Comparison of ENCODE assay signal across 14 mouse cellular contexts in the genomic region with DNA sequence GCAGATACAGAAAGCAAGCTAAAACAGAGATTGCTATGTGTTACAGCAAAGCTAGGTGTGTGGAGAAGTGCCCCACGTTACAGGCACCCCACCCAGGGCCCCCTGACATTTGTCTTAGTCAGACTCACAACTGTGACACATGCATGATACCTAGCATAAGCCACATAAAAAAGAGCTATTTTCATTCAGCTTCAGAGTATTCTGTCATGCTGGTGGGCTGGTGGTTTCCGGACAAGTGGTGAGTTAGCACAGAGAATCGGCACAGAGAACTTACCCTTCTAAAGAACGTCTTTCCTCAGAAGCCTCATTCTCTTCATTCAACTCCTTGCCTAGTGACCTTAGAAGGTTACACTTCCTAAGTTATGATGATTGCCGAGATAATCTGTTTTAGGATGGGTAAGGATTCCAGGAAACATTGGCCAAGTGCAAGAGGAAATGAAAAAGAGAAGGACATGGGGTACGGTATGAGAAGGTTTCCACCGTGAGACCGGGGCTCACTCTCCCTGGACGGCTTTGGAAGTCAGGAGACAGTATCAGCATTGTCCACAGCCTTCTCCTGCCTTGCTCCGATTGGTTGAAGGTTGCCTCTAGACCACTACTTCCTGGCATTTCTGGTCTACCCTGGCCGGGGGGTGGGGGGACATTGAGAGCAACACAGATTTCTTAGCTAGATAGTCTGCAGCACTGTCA.
A peak's percentile ranks its signal among the peaks of the same experiment; 100 is the strongest.
DNase-seq lines count a peak whose midpoint lies in the region; ATAC-seq lines count a peak whose summit lies in the region.
"Had no signal": no experiment of that assay in that cellular context is flagged by ENCODE, and none has a peak within 500 bp of the region (broad histone marks: within the 10 kb centered on the region; RNA-seq: fewer than 3 reads in every experiment).

No protein-coding gene starts in this region.

- H3K4me3 ChIP-seq in heart, embryonic 11.5 days (ENCODE audit: low read depth, low read length), result no peak overlapping the region
- H3K4me3 ChIP-seq: gastrocnemius, adult 2 months; heart, adult 2 months; liver, embryonic 15.5 days; midbrain, embryonic 15.5 days; myocyte had no signal

- no peaks in the 10 kb centered on the region for H3K4me1 ChIP-seq in heart, embryonic 11.5 days (ENCODE audit: control insufficient read depth, insufficient read depth, low read length)
- H3K4me1 ChIP-seq: midbrain, embryonic 15.5 days had no signal

- no peaks in the 10 kb centered on the region for H3K36me3 ChIP-seq in heart, embryonic 11.5 days (ENCODE audit: control insufficient read depth, insufficient read depth, low read length)
- H3K36me3 ChIP-seq: midbrain, embryonic 15.5 days had no signal

- peak; percentile 40 for DNase-seq in heart, adult 11 months
- peak; percentile 41 for DNase-seq in thymus, postnatal 25 days
- DNase-seq in MN1 (ENCODE audit: low spot score), result no peak
- DNase-seq in spleen, postnatal 14 days (ENCODE audit: low spot score in 2 of 2), result no peak
- no peak for DNase-seq in urinary bladder, adult 2 months (ENCODE audit: low spot score)
- DNase-seq: gastrocnemius, adult 2 months; heart, adult 2 months had no signal

- no peak overlapping the region for H3K4me2 ChIP-seq in heart, embryonic 11.5 days
- H3K4me2 ChIP-seq: liver, embryonic 15.5 days; midbrain, embryonic 15.5 days had no signal

- H3K27ac ChIP-seq in heart, embryonic 11.5 days (ENCODE audit: low read depth, low read length), result no peak overlapping the region
- H3K27ac ChIP-seq: gastrocnemius, adult 2 months; heart, adult 2 months; liver, embryonic 15.5 days; midbrain, embryonic 15.5 days had no signal

- H3K9ac ChIP-seq in heart, embryonic 11.5 days (ENCODE audit: low read depth, low read length), result no peak overlapping the region
- H3K9ac ChIP-seq: liver, embryonic 15.5 days; midbrain, embryonic 15.5 days had no signal

- H3K9me3 ChIP-seq in heart, embryonic 11.5 days (replicated peaks; ENCODE audit: control insufficient read depth, low read length), result peaks cover 4% of the 10 kb centered on the region; the same call in 1 of the 2 replicates
- H3K9me3 ChIP-seq: midbrain, embryonic 15.5 days had no signal

- ATAC-seq in heart, embryonic 11.5 days (replicated peaks; ENCODE audit: insufficient number of reproducible peaks, low FRiP score, low TSS enrichment), result no peak
- peak; percentile 55 for ATAC-seq in granulocyte monocyte progenitor cell, adult 5-6 weeks (replicated peaks; ENCODE audit: poor library complexity, severe bottlenecking)
- peak; percentile 30 for ATAC-seq in megakaryocyte progenitor cell, adult 5-6 weeks (replicated peaks; ENCODE audit: poor library complexity)
- ATAC-seq: lung, postnatal 0 days; midbrain, embryonic 15.5 days had no signal

- WGBS in heart, embryonic 11.5 days (ENCODE audit: insufficient replicate concordance), result 85% methylated on average over 11 of the region's 11 CpGs

- H3K27me3 ChIP-seq in heart, embryonic 11.5 days (ENCODE audit: control insufficient read depth, insufficient read depth, low read length), result no peaks in the 10 kb centered on the region
- H3K27me3 ChIP-seq: midbrain, embryonic 15.5 days had no signal

Comparison
In these comparisons a context has a peak if more than half of its experiments do, and no peak if none do; other contexts are left out.
1. DNase-seq: peak in heart, adult 11 months (single experiment) and thymus, postnatal 25 days (single experiment); none in MN1 (single experiment), spleen, postnatal 14 days (0 of 2) and urinary bladder, adult 2 months (single experiment).